Mouse (Mus musculus): ENCODE results near the gene Gm11037. TPM values are rescaled to one million over a fixed set of nuclear protein-coding genes. Genes with fewer than 3 reads are reported as not detected.

Gene Gm11037
- total RNA-seq, 2 experiments from 2014 or later: not detected

- DNase-seq (ENCODE audit: low spot score in 2 of 2): no peak
- intact Hi-C loops (cut with DNase I): no loop called here
Measured at GRCm38 (mm10) chr2:131127161-131127730, 6.1 kb upstream of the Gm11037 start, which contains the start of gene Hspa12b. Hspa12b (plus strand) TSS chr2:131127280.

- no peak for DNase-seq (ENCODE audit: low spot score in 2 of 2)
- intact Hi-C loops (cut with DNase I): no loop called here
Measured at GRCm38 (mm10) chr2:131128211-131128610, 5.1 kb upstream of the Gm11037 start.

- intact Hi-C loops (cut with DNase I): no loop called here
- DNase-seq (ENCODE audit: low spot score in 2 of 2): no peak
Measured at GRCm38 (mm10) chr2:131128636-131129157, 4.6 kb upstream of the Gm11037 start.

- intact Hi-C loops (cut with DNase I): no loop called here
- no peak for DNase-seq (ENCODE audit: low spot score in 2 of 2)
Measured at GRCm38 (mm10) chr2:131129836-131130235, 3.5 kb upstream of the Gm11037 start.

GRCm38 (mm10) chr2:131130849-131131248 lies 2.4 kb upstream of the Gm11037 start:
- intact Hi-C loops (cut with DNase I): no loop called here
- no peak for DNase-seq (ENCODE audit: low spot score in 2 of 2)

- intact Hi-C loops (cut with DNase I): no loop called here
- DNase-seq (ENCODE audit: low spot score in 2 of 2): no peak
Measured at GRCm38 (mm10) chr2:131132111-131132888, 997 bp upstream of the Gm11037 start.

- DNase-seq (ENCODE audit: low spot score in 2 of 2): peak in 1 of 2 experiments; percentile 2
- intact Hi-C loops (cut with DNase I): no loop called here
Measured at GRCm38 (mm10) chr2:131134381-131134780, 1.1 kb downstream of the Gm11037 start.

GRCm38 (mm10) chr2:131134826-131135400 lies 1.6 kb downstream of the Gm11037 start:
- intact Hi-C loops (cut with DNase I): no loop called here
- no peak for DNase-seq (ENCODE audit: low spot score in 2 of 2)

- intact Hi-C loops (cut with DNase I): no loop called here
- DNase-seq (ENCODE audit: low spot score in 2 of 2): peak in 1 of 2 experiments; percentile 1
Measured at GRCm38 (mm10) chr2:131135521-131136139, 2.3 kb downstream of the Gm11037 start.

- intact Hi-C loops (cut with DNase I): no loop called here
- no peak for DNase-seq (ENCODE audit: low spot score in 2 of 2)
Measured at GRCm38 (mm10) chr2:131138296-131138695, 5.0 kb downstream of the Gm11037 start.

GRCm38 (mm10) chr2:131138760-131139159 lies 5.5 kb downstream of the Gm11037 start:
- intact Hi-C loops (cut with DNase I): no loop called here
- DNase-seq (ENCODE audit: low spot score in 2 of 2): no peak

GRCm38 (mm10) chr2:131139287-131139686 lies 6.0 kb downstream of the Gm11037 start:
- intact Hi-C loops (cut with DNase I): no loop called here
- no peak for DNase-seq (ENCODE audit: low spot score in 2 of 2)

GRCm38 (mm10) chr2:131139886-131140532 lies 6.7 kb downstream of the Gm11037 start:
- no peak for DNase-seq (ENCODE audit: low spot score in 2 of 2)
- intact Hi-C loops (cut with DNase I): no loop called here

- intact Hi-C loops (cut with DNase I): no loop called here
- DNase-seq (ENCODE audit: low spot score in 2 of 2): no peak
Measured at GRCm38 (mm10) chr2:131140533-131140905, 7.2 kb downstream of the Gm11037 start.

- no peak for DNase-seq (ENCODE audit: low spot score in 2 of 2)
- intact Hi-C loops (cut with DNase I): no loop called here
Measured at GRCm38 (mm10) chr2:131141336-131141986, 8.2 kb downstream of the Gm11037 start.

- intact Hi-C loops (cut with DNase I): no loop called here
- DNase-seq (ENCODE audit: low spot score in 2 of 2): peak; percentile 54 to 55
Measured at GRCm38 (mm10) chr2:131142592-131142991, 9.3 kb downstream of the Gm11037 start.

- DNase-seq (ENCODE audit: low spot score in 2 of 2): no peak
- intact Hi-C loops (cut with DNase I): no loop called here
Measured at GRCm38 (mm10) chr2:131143007-131143780, 9.9 kb downstream of the Gm11037 start.

GRCm38 (mm10) chr2:131145121-131145520 lies 11.8 kb downstream of the Gm11037 start:
- intact Hi-C loops (cut with DNase I): no loop called here
- no peak for DNase-seq (ENCODE audit: low spot score in 2 of 2)

All from left cerebral cortex, postnatal 14 days (tissue).